Mouse (Mus musculus) T-cell, adult 66 days (primary cell): Measurements from ENCODE around the gene Gm36245. TPM values are rescaled to one million over a fixed set of nuclear protein-coding genes. Genes with fewer than 3 reads are reported as not detected.

Experiments
- total RNA-seq, 2 experiments: library from RNA; stranded (reverse); gene quantifications; 3 replicates in 1 of 2; 4 replicates in 1 of 2; pipeline ENCODE4 v1.2.4; 2023

Gm36245 gene
- total RNA-seq: not detected

DNA sequence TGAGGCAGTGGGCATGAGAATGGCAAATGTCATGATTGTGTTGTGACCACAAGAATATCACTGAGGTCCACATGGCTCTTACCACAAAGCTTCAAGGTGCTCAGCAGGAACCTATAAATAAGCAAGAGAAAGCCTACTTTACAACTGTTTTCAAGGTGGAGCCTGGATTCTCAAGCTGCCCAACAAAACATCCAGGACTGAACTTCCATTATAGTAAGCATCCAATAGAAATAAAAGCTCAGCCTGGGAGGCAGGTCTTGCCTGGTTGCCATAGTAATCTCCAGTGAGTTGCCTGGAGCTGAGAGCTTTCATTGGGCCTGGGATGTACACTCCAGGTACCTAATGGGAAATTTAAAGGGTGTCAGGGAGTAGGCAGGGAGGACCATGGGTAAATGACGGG lies at the start of gene Gm36245:
Gene Gm36245, plus strand, starts transcription at position 301 of the 400 bp plus-strand sequence.

GRCm38 (mm10) chr15:77561792-77562191 lies 37.3 kb upstream of the Gm36245 start, which contains the start of gene 1700025B11Rik:
1700025B11Rik (minus strand) TSS chr15:77561892.

DNA sequence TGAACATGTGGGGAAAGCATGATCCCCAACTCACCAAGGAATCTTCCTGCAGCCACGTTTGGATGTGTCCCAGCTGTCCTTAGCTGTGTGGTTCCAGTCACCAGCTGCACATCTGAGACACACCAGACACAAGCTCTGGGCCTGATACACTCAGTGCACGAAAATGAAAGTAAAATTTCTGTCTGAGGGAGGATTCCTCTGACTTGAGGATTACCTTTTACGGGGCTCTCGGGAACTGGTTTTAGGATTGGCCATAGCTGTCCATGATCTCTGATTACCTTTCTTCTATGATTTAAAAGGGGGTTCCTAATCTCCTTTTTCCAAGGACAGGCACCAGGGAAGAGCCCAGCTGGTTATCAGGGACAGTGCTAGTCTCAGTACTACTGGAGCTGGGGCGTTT lies 3.1 kb upstream of the Gm36245 start, which contains the start of gene Apol10b:
Gene Apol10b, minus strand, starts transcription at position 165 of the 400 bp plus-strand sequence.

GRCm38 (mm10) chr15:77643176-77643575 lies 44.1 kb downstream of the Gm36245 start, which contains the start of gene Apol11b:
Apol11b (minus strand) TSS chr15:77643286.

Other genes starting within 250 kb of the Gm36245 start
- not detected for gene Apol7a, start 200.1 kb upstream of the Gm36245 start, total RNA-seq
- 1 to 10 TPM in 1 of 2 experiments, not detected in 1; 1.3 TPM for gene Apol9a, start 188.1 kb upstream of the Gm36245 start, total RNA-seq
- 1 to 10 TPM; 2.4 to 3.2 TPM for gene Apol7b, start 151.8 kb upstream of the Gm36245 start, total RNA-seq
- gene Apol10a, start 122.2 kb upstream of the Gm36245 start, total RNA-seq: not detected
- 1 to 10 TPM; 2.4 to 3.0 TPM for gene Apol11a, start 91.0 kb upstream of the Gm36245 start, total RNA-seq
- gene Apol7c, start 65.9 kb upstream of the Gm36245 start, total RNA-seq: 1 to 10 TPM in 1 of 2 experiments, under 1 TPM in 1; 0.96 to 1.4 TPM
- gene 1700025B11Rik, start 37.4 kb upstream of the Gm36245 start, total RNA-seq: not detected
- 1 to 10 TPM; 1.6 to 3.2 TPM for gene Apol10b, start 3.1 kb upstream of the Gm36245 start, total RNA-seq
- 10 to 100 TPM in 1 of 2 experiments, 1 to 10 TPM in 1; 7.8 to 10.7 TPM for gene Apol11b, start 44.0 kb downstream of the Gm36245 start, total RNA-seq
- 10 to 100 TPM; 48.8 to 57.0 TPM for gene Apol7e, start 99.6 kb downstream of the Gm36245 start, total RNA-seq
- 1 to 10 TPM in 1 of 2 experiments, not detected in 1; 1.9 TPM for gene Apol9b, start 129.8 kb downstream of the Gm36245 start, total RNA-seq
- gene Apol8, start 157.7 kb downstream of the Gm36245 start, total RNA-seq: 10 to 100 TPM; 19.6 to 27.9 TPM
- 1,000 to 10,000 TPM; 1,186 to 1,263 TPM for gene Myh9, start 242.9 kb downstream of the Gm36245 start, total RNA-seq